Mouse (Mus musculus) heart, embryonic 11.5 days (tissue): Measurements from ENCODE around the gene Snca. TPM values are rescaled to one million over a fixed set of nuclear protein-coding genes. Genes with fewer than 3 reads are reported as not detected.
"Not testable (repeated sequence)": the region's sequence is repeated elsewhere in the genome, so short reads cannot be mapped to it uniquely, and the experiment has no call there.

Experiments used
- ATAC-seq: fragments of 200-750 bp; cut with Nextera tagmentation; replicated peaks from 2 replicates; pipeline ENCODE4 v1.8.0; 2017; ENCODE audit warnings: moderate library complexity; ENCODE audit not compliant: insufficient number of reproducible peaks, low FRiP score, low TSS enrichment
- H3K27ac ChIP-seq: fragments of 300-500 bp; sonication (generic); 2 replicates; pipeline ENCODE4 v1.5.1; 2014; ENCODE audit warnings: mild to moderate bottlenecking, low read depth, low read length
- H3K27me3 ChIP-seq: fragments of 300-500 bp; sonication (generic); 2 replicates; pipeline ENCODE4 v1.6.1; 2014; ENCODE audit warnings: mild to moderate bottlenecking, low read length, mixed read lengths; ENCODE audit not compliant: control insufficient read depth, insufficient read depth
- H3K36me3 ChIP-seq: fragments of 300-500 bp; sonication (generic); 2 replicates; pipeline ENCODE4 v1.6.1; 2014; ENCODE audit warnings: mild to moderate bottlenecking, low read length, moderate library complexity, mixed read lengths; ENCODE audit not compliant: control insufficient read depth, insufficient read depth
- H3K4me1 ChIP-seq: fragments of 300-500 bp; sonication (generic); 2 replicates; pipeline ENCODE4 v1.6.1; 2014; ENCODE audit warnings: low read length; ENCODE audit not compliant: control insufficient read depth, insufficient read depth
- H3K4me2 ChIP-seq: fragments of 300-500 bp; sonication (generic); 2 replicates; pipeline ENCODE4 v1.6.1; 2014; ENCODE audit warnings: mild to moderate bottlenecking, moderate library complexity
- H3K4me3 ChIP-seq: fragments of 300-500 bp; sonication (generic); 2 replicates; pipeline ENCODE4 v1.5.1; 2014; ENCODE audit warnings: low read depth, low read length
- H3K9ac ChIP-seq: fragments of 300-500 bp; sonication (generic); 2 replicates; pipeline ENCODE4 v1.6.1; 2014; ENCODE audit warnings: mild to moderate bottlenecking, low read depth, low read length, moderate library complexity
- H3K9me3 ChIP-seq: fragments of 300-500 bp; sonication (generic); replicated peaks from 2 replicates; pipeline ENCODE4 v1.6.1; 2016; ENCODE audit warnings: low read length; ENCODE audit not compliant: control insufficient read depth
- WGBS: fragments of 180-500 bp; shearing (Covaris S2); extraction: QIAGEN DNeasy Blood & Tissue Kit; methylation state at CpG from one replicate; pipeline ENCODE4 v1.1.7; 2014; ENCODE audit not compliant: insufficient replicate concordance; 5-methylcytosine and 5-hydroxymethylcytosine counted together
- polyA plus RNA-seq: library from polyadenylated mRNA; unstranded; fragments of >200 nt; fragmentation: Nextera tagmentation; extraction: Ambion mirVana; gene quantifications from 2 replicates; pipeline ENCODE4 v1.2.1, GENCODE M21; 2014

The Snca gene
- polyA plus RNA-seq, 1 experiment from 2014 or later = 48.5 TPM

DNA sequence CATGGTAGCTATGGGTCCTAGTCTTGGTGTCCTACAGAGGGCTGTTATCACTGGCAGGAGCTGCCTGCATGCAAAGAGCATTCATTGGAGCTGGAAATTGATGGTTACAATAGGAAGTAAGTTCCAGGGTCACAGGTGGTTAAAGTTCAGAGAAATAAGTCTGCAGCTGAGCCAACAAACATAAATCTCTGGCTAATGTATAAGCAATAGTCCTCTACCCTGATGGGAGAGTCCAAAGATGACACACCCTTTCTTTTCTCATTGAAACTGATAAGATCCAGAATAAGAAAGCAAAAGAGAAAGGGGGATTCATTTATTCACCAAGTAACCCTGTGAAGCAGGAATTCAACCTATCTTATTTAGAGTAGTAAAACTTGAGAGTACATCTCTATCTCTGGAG, 83.7 kb downstream of the Snca start:
- no peaks in the 10 kb centered on the region for H3K9me3 ChIP-seq
- no peak overlapping the region for H3K9ac ChIP-seq
- ATAC-seq = no peak

DNA sequence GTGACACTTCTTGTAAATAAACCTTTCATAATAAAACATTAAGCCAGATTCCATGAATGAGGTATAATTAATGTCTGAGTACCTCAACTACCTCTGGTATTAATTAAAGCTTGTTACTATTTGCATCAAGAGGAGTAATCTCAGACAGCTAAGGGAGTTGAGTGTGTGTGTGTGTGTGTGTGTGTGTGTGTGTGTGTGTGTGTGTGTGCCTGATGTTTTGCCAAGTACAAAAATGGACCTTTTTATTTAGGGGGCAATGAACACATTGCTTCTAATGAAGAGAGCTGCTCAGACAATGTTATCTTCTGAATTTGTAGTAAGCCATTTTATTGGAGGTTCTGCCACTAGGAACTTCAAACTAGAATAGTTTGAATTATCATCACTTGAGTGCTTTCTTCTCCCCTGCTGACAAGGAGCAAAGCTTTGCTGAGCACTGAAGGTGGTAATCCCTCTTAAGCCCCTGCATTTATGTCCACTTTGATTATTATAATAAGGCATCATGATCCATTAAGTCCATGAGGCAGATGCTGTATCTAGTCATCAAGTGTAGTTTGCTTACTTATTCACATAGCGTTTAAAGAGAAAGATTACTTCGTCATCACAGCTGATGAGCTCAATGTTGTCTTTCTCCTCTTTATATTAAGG, 88.1 kb downstream of the Snca start:
- ATAC-seq = no peak
- WGBS = 92% methylated on average over 2 of the region's 2 CpGs
- no peaks in the 10 kb centered on the region; the same call in 1 of the 2 replicates for H3K4me1 ChIP-seq
- no peaks in the 10 kb centered on the region for H3K9me3 ChIP-seq
- no peak overlapping the region for H3K9ac ChIP-seq
- H3K27ac ChIP-seq = no peak overlapping the region
- no peaks in the 10 kb centered on the region for H3K36me3 ChIP-seq
- no peak overlapping the region for H3K4me3 ChIP-seq
- no peaks in the 10 kb centered on the region for H3K27me3 ChIP-seq
- H3K4me2 ChIP-seq = no peak overlapping the region

More for the DNA sequence above, 83.7 kb downstream of the Snca start:
- Histone ChIP-seq H3K36me3 (no peaks in the 10 kb centered on the region), H3K27ac (no peak overlapping the region), H3K4me1 (no peaks in the 10 kb centered on the region), H3K4me3 (no peak overlapping the region), H3K4me2 (no peak overlapping the region), H3K27me3 (no peaks in the 10 kb centered on the region)

DNA sequence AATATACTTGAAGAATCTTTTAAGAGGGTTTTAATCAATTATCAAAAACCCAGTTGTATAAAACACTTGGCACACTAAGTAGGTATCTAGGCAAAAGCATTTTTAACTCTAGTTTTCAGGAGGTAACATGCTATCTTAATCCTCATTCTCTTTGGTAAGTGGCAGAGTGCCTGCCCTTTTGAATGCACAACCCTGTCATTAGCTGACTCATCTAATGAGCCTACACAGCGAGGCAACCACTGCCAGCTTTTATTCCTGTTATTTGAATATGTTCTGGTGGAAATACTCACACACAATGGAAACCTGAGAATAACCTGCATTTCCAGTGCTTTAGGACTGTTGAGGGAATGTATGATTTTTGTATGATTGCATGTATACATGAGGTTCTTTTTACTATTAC, 89.9 kb downstream of the Snca start:
- Histone ChIP-seq H3K27me3 (no peaks in the 10 kb centered on the region), H3K4me1 (no peaks in the 10 kb centered on the region; the same call in 1 of the 2 replicates), H3K9me3 (no peaks in the 10 kb centered on the region), H3K36me3 (no peaks in the 10 kb centered on the region), H3K4me3 (no peak overlapping the region), H3K4me2 (no peak overlapping the region), H3K9ac (no peak overlapping the region), H3K27ac (no peak overlapping the region)
- ATAC-seq = no peak
- WGBS = 62% methylated on average over 1 of the region's 1 CpGs

DNA sequence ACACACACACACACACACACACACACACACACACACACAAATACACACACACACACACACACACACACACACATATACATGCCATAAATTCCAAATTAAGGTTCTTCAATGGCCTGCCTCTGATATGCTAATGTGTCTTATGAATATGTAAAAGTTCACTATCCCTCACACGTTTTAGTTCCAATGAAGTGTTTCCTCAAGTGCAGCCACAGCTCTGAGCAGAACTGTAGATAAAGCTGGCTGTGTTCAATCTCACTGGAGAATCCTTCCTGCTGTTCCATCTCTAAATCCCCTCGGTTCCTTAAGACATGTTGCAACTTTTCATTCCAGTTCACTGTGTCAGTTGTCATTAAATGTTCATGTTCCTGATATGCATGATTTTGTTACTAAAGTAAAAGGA, 98.5 kb downstream of the Snca start:
- Histone ChIP-seq H3K9ac (no peak overlapping the region), H3K36me3 (no peaks in the 10 kb centered on the region), H3K4me3 (no peak overlapping the region), H3K27me3 (no peaks in the 10 kb centered on the region), H3K4me1 (no peaks in the 10 kb centered on the region), H3K4me2 (no peak overlapping the region), H3K9me3 (no peaks in the 10 kb centered on the region), H3K27ac (no peak overlapping the region)
- WGBS = 51% methylated on average over 2 of the region's 2 CpGs
- ATAC-seq = no peak

DNA sequence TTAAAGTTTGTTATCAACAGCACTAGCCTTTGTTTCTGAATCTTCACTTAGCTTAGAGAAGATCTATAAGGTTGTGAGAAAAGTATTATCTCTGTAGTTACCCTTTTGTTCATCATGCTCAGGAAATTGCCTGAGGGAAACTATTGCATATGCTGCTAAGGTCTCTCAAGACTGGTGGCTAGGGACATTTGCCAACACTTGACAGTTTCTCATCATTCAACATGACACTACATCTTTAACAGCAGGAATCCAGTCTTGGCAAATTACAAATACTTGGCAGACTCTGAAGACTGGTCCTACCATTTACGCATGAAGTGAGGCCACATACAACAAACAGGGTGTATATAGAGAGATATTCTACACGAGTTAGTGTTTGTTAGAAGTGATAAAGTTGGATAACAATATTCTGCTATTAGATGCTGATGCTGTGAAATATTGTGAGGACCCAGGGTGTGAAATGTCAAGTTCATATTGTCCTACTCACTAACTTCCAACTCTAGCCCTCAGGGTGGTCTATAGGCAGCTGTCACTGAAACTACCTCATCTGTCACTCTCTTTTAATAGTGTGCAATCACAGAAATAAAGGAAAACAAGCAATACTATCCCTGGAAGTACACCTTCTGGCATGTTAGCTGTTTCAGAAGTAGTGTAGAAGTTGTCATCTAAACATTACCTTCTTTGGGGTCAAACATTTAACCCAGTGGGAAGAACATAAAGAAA, 105.4 kb downstream of the Snca start:
- Histone ChIP-seq H3K9me3 (no peaks in the 10 kb centered on the region), H3K36me3 (no peaks in the 10 kb centered on the region), H3K27ac (no peak overlapping the region), H3K4me3 (no peak overlapping the region), H3K27me3 (no peaks in the 10 kb centered on the region), H3K4me1 (no peaks in the 10 kb centered on the region), H3K4me2 (no peak overlapping the region), H3K9ac (no peak overlapping the region)
- 75% methylated on average over 2 of the region's 2 CpGs for WGBS
- no peak for ATAC-seq

DNA sequence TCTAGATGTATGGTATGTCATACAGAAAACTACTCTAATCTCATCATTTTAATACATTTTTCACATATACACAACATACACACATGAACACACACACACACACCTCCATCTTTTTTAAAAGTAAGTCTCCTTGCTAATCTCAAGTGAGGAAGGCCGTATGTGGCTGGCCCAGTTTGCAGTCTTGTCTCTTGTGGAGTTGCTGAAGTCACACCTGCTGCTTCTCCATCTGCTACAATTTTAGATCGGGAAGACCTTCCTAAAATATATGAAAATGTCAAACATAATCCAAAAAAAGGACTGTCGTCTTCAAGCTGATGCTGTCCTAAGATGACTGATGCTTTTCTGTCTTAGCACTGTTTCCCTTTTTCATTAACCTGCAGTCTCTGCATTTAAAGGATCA, 112.1 kb downstream of the Snca start:
- Histone ChIP-seq H3K4me3 (no peak overlapping the region), H3K9ac (no peak overlapping the region), H3K27me3 (no peaks in the 10 kb centered on the region), H3K27ac (no peak overlapping the region), H3K4me1 (no peaks in the 10 kb centered on the region), H3K36me3 (no peaks in the 10 kb centered on the region), H3K4me2 (no peak overlapping the region), H3K9me3 (no peaks in the 10 kb centered on the region)
- 69% methylated on average over 3 of the region's 3 CpGs for WGBS
- ATAC-seq = no peak

DNA sequence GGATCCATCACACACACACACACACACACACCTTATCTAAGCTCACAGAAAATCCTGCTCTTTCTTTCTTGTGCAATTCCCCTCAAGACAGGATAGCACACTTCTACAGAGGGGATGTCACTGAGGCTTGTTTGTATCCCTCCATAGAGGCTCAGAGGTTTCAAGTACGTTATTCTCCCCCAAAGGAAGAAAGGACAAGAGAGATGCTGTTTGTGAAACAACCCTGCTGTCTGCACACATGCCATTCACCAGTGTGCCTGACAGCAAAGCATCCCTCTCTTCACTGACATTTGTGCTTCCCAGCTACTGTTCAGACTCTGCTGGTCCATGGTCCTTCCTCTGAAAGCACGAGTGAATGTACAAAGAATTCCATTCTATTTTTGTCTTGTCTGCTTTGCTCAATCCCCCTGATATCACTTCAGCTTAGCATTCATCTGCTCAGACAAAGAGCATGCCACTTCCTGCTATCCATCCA, 119.6 kb downstream of the Snca start:
- WGBS = 18% methylated on average over 2 of the region's 2 CpGs
- no peak overlapping the region for H3K9ac ChIP-seq
- H3K27me3 ChIP-seq = no peaks in the 10 kb centered on the region
- no peak for ATAC-seq
- no peak overlapping the region for H3K4me2 ChIP-seq
- H3K27ac ChIP-seq = no peak overlapping the region
- H3K4me1 ChIP-seq = peaks cover 4% of the 10 kb centered on the region; the same call in 1 of the 2 replicates
- no peak overlapping the region for H3K4me3 ChIP-seq
- no peaks in the 10 kb centered on the region for H3K36me3 ChIP-seq
- no peaks in the 10 kb centered on the region for H3K9me3 ChIP-seq

DNA sequence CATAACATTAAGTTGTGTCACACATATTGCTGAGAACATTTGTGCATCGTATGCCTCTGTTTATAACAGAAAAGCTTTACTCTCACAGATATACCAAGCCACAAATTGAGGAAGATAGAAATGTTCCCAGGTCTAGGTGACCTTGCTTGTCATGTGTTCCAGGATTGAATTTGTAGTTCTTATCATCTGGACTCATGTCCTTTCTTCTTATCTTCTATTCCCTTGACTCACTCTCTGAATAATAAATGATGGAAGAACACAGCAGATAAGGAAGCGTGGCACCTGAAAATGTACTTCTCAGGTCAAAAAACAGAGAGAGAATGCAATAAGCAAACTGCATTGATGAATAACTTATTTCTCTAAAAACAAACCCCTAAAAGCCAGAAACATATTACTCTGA, 131.6 kb downstream of the Snca start:
- 63% methylated on average over 2 of the region's 2 CpGs for WGBS
- H3K9ac ChIP-seq = no peak overlapping the region
- no peak for ATAC-seq
- no peaks in the 10 kb centered on the region for H3K27me3 ChIP-seq
- H3K4me2 ChIP-seq = no peak overlapping the region
- H3K4me3 ChIP-seq = no peak overlapping the region
- H3K4me1 ChIP-seq = no peaks in the 10 kb centered on the region
- H3K27ac ChIP-seq = no peak overlapping the region
- no peaks in the 10 kb centered on the region for H3K9me3 ChIP-seq
- H3K36me3 ChIP-seq = no peaks in the 10 kb centered on the region

DNA sequence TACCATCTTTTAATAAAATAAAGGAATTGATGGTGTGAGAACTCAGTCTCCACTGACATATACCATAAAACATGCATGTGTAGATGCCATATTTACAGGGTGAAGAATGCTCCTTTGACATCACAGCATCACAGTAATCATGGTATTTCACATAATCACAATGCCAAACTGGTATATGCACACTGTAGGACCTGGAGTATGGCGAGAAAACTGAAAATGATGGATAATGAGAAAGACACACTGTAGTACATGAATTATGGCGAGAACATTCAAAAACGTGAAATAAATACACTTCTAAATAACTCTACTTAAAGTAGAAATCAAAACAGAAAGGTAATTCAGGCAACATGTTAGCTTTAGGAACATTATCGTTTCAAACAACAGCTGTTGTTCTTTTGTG, 142.6 kb downstream of the Snca start:
- not testable (repeated sequence) for ATAC-seq, H3K36me3 ChIP-seq, H3K9me3 ChIP-seq, H3K9ac ChIP-seq, H3K4me1 ChIP-seq, H3K27ac ChIP-seq, H3K4me2 ChIP-seq, H3K27me3 ChIP-seq, H3K4me3 ChIP-seq
- WGBS = 68% methylated on average over 4 of the region's 4 CpGs
